Mouse (Mus musculus) heart, embryonic 11.5 days (tissue): ENCODE measurements around the gene Gm20696. TPM values are rescaled to one million over a fixed set of nuclear protein-coding genes. Genes with fewer than 3 reads are reported as not detected.

Experiments
- ATAC-seq: fragments of 200-750 bp; cut with Nextera tagmentation; replicated peaks from 2 replicates; pipeline ENCODE4 v1.8.0; 2017; ENCODE audit warnings: moderate library complexity; ENCODE audit not compliant: insufficient number of reproducible peaks, low FRiP score, low TSS enrichment
- H3K27ac ChIP-seq: fragments of 300-500 bp; sonication (generic); 2 replicates; pipeline ENCODE4 v1.5.1; 2014; ENCODE audit warnings: mild to moderate bottlenecking, low read depth, low read length
- H3K27me3 ChIP-seq: fragments of 300-500 bp; sonication (generic); 2 replicates; pipeline ENCODE4 v1.6.1; 2014; ENCODE audit warnings: mild to moderate bottlenecking, low read length, mixed read lengths; ENCODE audit not compliant: control insufficient read depth, insufficient read depth
- H3K36me3 ChIP-seq: fragments of 300-500 bp; sonication (generic); 2 replicates; pipeline ENCODE4 v1.6.1; 2014; ENCODE audit warnings: mild to moderate bottlenecking, low read length, moderate library complexity, mixed read lengths; ENCODE audit not compliant: control insufficient read depth, insufficient read depth
- H3K4me1 ChIP-seq: fragments of 300-500 bp; sonication (generic); 2 replicates; pipeline ENCODE4 v1.6.1; 2014; ENCODE audit warnings: low read length; ENCODE audit not compliant: control insufficient read depth, insufficient read depth
- H3K4me2 ChIP-seq: fragments of 300-500 bp; sonication (generic); 2 replicates; pipeline ENCODE4 v1.6.1; 2014; ENCODE audit warnings: mild to moderate bottlenecking, moderate library complexity
- H3K4me3 ChIP-seq: fragments of 300-500 bp; sonication (generic); 2 replicates; pipeline ENCODE4 v1.5.1; 2014; ENCODE audit warnings: low read depth, low read length
- H3K9ac ChIP-seq: fragments of 300-500 bp; sonication (generic); 2 replicates; pipeline ENCODE4 v1.6.1; 2014; ENCODE audit warnings: mild to moderate bottlenecking, low read depth, low read length, moderate library complexity
- H3K9me3 ChIP-seq: fragments of 300-500 bp; sonication (generic); replicated peaks from 2 replicates; pipeline ENCODE4 v1.6.1; 2016; ENCODE audit warnings: low read length; ENCODE audit not compliant: control insufficient read depth
- WGBS: fragments of 180-500 bp; shearing (Covaris S2); extraction: QIAGEN DNeasy Blood & Tissue Kit; methylation state at CpG from one replicate; pipeline ENCODE4 v1.1.7; 2014; ENCODE audit not compliant: insufficient replicate concordance; 5-methylcytosine and 5-hydroxymethylcytosine counted together
- polyA plus RNA-seq: library from polyadenylated mRNA; unstranded; fragments of >200 nt; fragmentation: Nextera tagmentation; extraction: Ambion mirVana; gene quantifications from 2 replicates; pipeline ENCODE4 v1.2.1, GENCODE M21; 2014

The Gm20696 gene
- polyA plus RNA-seq, 1 experiment from 2014 or later = 4.0 TPM

GRCm38 (mm10) chr6:99251222-99251621, 415.4 kb downstream of the Gm20696 start:
- Histone ChIP-seq H3K27ac (peak overlapping the region; percentile 41; the same call in 1 of the 2 replicates), H3K4me1 (peaks cover 13% of the 10 kb centered on the region), H3K9ac (no peak overlapping the region), H3K4me3 (no peak overlapping the region), H3K36me3 (no peaks in the 10 kb centered on the region), H3K27me3 (no peaks in the 10 kb centered on the region), H3K9me3 (no peaks in the 10 kb centered on the region), H3K4me2 (no peak overlapping the region)
- no peak; the same call in 1 of the 2 replicates for ATAC-seq
- WGBS = 65% methylated on average over 3 of the region's 3 CpGs

- Histone ChIP-seq H3K9me3 (no peaks in the 10 kb centered on the region), H3K4me2 (no peak overlapping the region), H3K27me3 (no peaks in the 10 kb centered on the region), H3K36me3 (no peaks in the 10 kb centered on the region), H3K4me1 (peaks cover 13% of the 10 kb centered on the region), H3K4me3 (no peak overlapping the region), H3K9ac (no peak overlapping the region), H3K27ac (no peak overlapping the region)
- WGBS = 74% methylated on average over 5 of the region's 5 CpGs
- ATAC-seq = no peak
Observed at GRCm38 (mm10) chr6:99249496-99250030, 417.0 kb downstream of the Gm20696 start.

GRCm38 (mm10) chr6:99248396-99248795, 418.2 kb downstream of the Gm20696 start:
- Histone ChIP-seq H3K27ac (no peak overlapping the region), H3K9me3 (no peaks in the 10 kb centered on the region), H3K4me2 (no peak overlapping the region), H3K36me3 (no peaks in the 10 kb centered on the region), H3K4me3 (no peak overlapping the region), H3K9ac (no peak overlapping the region), H3K4me1 (peaks cover 13% of the 10 kb centered on the region), H3K27me3 (no peaks in the 10 kb centered on the region)
- ATAC-seq = no peak
- WGBS = 81% methylated on average over 8 of the region's 8 CpGs

GRCm38 (mm10) chr6:99241625-99242395, 424.8 kb downstream of the Gm20696 start:
- ATAC-seq = no peak
- Histone ChIP-seq H3K4me2 (no peak overlapping the region), H3K4me1 (peaks cover 7% of the 10 kb centered on the region; the same call in 1 of the 2 replicates), H3K9me3 (no peaks in the 10 kb centered on the region), H3K27ac (no peak overlapping the region), H3K36me3 (no peaks in the 10 kb centered on the region), H3K27me3 (no peaks in the 10 kb centered on the region), H3K9ac (no peak overlapping the region), H3K4me3 (no peak overlapping the region)
- 88% methylated on average over 10 of the region's 10 CpGs for WGBS

- no peaks in the 10 kb centered on the region for H3K9me3 ChIP-seq
- no peak overlapping the region for H3K27ac ChIP-seq
- no peaks in the 10 kb centered on the region for H3K27me3 ChIP-seq
- H3K36me3 ChIP-seq = no peaks in the 10 kb centered on the region
- H3K4me2 ChIP-seq = no peak overlapping the region
- no peak overlapping the region for H3K9ac ChIP-seq
- peaks cover 17% of the 10 kb centered on the region for H3K4me1 ChIP-seq
- no peak for ATAC-seq
- no peak overlapping the region for H3K4me3 ChIP-seq
Observed at GRCm38 (mm10) chr6:99240764-99241163, 425.8 kb downstream of the Gm20696 start.

- Histone ChIP-seq H3K9ac (no peak overlapping the region), H3K4me1 (peaks cover 21% of the 10 kb centered on the region), H3K36me3 (no peaks in the 10 kb centered on the region), H3K27ac (no peak overlapping the region), H3K9me3 (no peaks in the 10 kb centered on the region), H3K27me3 (no peaks in the 10 kb centered on the region), H3K4me3 (no peak overlapping the region), H3K4me2 (no peak overlapping the region)
- ATAC-seq = no peak
- WGBS = 60% methylated on average over 8 of the region's 8 CpGs
Observed at GRCm38 (mm10) chr6:99235588-99235987, 431.0 kb downstream of the Gm20696 start.

- no peak overlapping the region for H3K4me3 ChIP-seq
- no peak overlapping the region for H3K9ac ChIP-seq
- no peak overlapping the region for H3K4me2 ChIP-seq
- H3K27ac ChIP-seq = no peak overlapping the region
- H3K27me3 ChIP-seq = no peaks in the 10 kb centered on the region
- H3K36me3 ChIP-seq = no peaks in the 10 kb centered on the region
- WGBS = 92% methylated on average over 10 of the region's 10 CpGs
- no peak for ATAC-seq
- H3K9me3 ChIP-seq = no peaks in the 10 kb centered on the region
- H3K4me1 ChIP-seq = peaks cover 21% of the 10 kb centered on the region
Observed at GRCm38 (mm10) chr6:99233411-99233810, 433.2 kb downstream of the Gm20696 start.

- H3K4me2 ChIP-seq = no peak overlapping the region
- no peak overlapping the region for H3K27ac ChIP-seq
- H3K36me3 ChIP-seq = no peaks in the 10 kb centered on the region
- H3K4me3 ChIP-seq = no peak overlapping the region
- ATAC-seq = no peak
- no peaks in the 10 kb centered on the region for H3K9me3 ChIP-seq
- no peaks in the 10 kb centered on the region for H3K27me3 ChIP-seq
- no peak overlapping the region for H3K9ac ChIP-seq
- no peaks in the 10 kb centered on the region for H3K4me1 ChIP-seq
- 83% methylated on average over 6 of the region's 6 CpGs for WGBS
Observed at GRCm38 (mm10) chr6:99228336-99228870, 438.2 kb downstream of the Gm20696 start.
